Mouse (Mus musculus) stomach, postnatal 0 days (tissue): ENCODE measurements around the gene Cers6. TPM values are rescaled to one million over a fixed set of nuclear protein-coding genes. Genes with fewer than 3 reads are reported as not detected.

Experiments
- ATAC-seq: fragments of 200-750 bp; cut with Nextera tagmentation; 2 replicates; pipeline ENCODE4 v1.8.0; 2017; ENCODE audit not compliant: low FRiP score, low TSS enrichment
- DNase-seq: peaks from one replicate; pipeline ENCODE4 v3.0.0-alpha.2; 2016; ENCODE audit warnings: low spot score
- H3K27ac ChIP-seq: fragments of 300-500 bp; sonication (generic); replicated peaks from 2 replicates; pipeline ENCODE4 v1.5.1; 2014; ENCODE audit warnings: mild to moderate bottlenecking, control low read depth
- H3K27me3 ChIP-seq: fragments of 300-500 bp; sonication (generic); 2 replicates; pipeline ENCODE4 v1.6.1; 2014; ENCODE audit warnings: low read length; ENCODE audit not compliant: control insufficient read depth, insufficient read depth
- H3K36me3 ChIP-seq: fragments of 300-500 bp; sonication (generic); 2 replicates; pipeline ENCODE4 v1.6.1; 2014; ENCODE audit warnings: low read length, mixed read lengths; ENCODE audit not compliant: control insufficient read depth, insufficient read depth
- H3K4me1 ChIP-seq: fragments of 300-500 bp; sonication (generic); replicated peaks from 2 replicates; pipeline ENCODE4 v1.6.1; 2014; ENCODE audit warnings: antibody characterized with exemption; ENCODE audit not compliant: control insufficient read depth, insufficient read depth
- H3K4me2 ChIP-seq: fragments of 300-500 bp; sonication (generic); replicated peaks from 2 replicates; pipeline ENCODE4 v1.6.1; 2014; ENCODE audit warnings: low read depth, mild to moderate bottlenecking, control low read depth, moderate library complexity
- H3K4me3 ChIP-seq: fragments of 300-500 bp; sonication (generic); 2 replicates; pipeline ENCODE4 v1.5.1; 2014; ENCODE audit warnings: low read depth, low read length, control low read depth
- H3K9ac ChIP-seq: fragments of 300-500 bp; sonication (generic); 2 replicates; pipeline ENCODE4 v1.6.1; 2014; ENCODE audit warnings: mild to moderate bottlenecking, low read length, control low read depth, mixed read lengths
- H3K9me3 ChIP-seq: fragments of 300-500 bp; sonication (generic); 2 replicates; pipeline ENCODE4 v1.6.1; 2016; ENCODE audit warnings: low read length; ENCODE audit not compliant: control insufficient read depth
- CTCF ChIP-seq: IDR thresholded peaks from 2 replicates; pipeline ENCODE4 v1.5.1; 2016; ENCODE audit warnings: antibody characterized with exemption, low read depth, mild to moderate bottlenecking, moderate library complexity
- EP300 ChIP-seq: optimal IDR thresholded peaks from 2 replicates; pipeline ENCODE3; 2016; ENCODE audit warnings: antibody characterized with exemption
- WGBS: fragments of 180-500 bp; shearing (Covaris S2); extraction: QIAGEN DNeasy Blood & Tissue Kit; methylation state at CpG from one replicate; pipeline ENCODE4 v1.1.7; 2014; 5-methylcytosine and 5-hydroxymethylcytosine counted together
- polyA plus RNA-seq: library from polyadenylated mRNA; unstranded; fragments of >200 nt; fragmentation: Nextera tagmentation; extraction: Ambion mirVana; gene quantifications from 2 replicates; pipeline ENCODE4 v1.2.1, GENCODE M21; 2015

The Cers6 gene
- polyA plus RNA-seq, 1 experiment from 2014 or later = 8.0 TPM

GRCm38 (mm10) chr2:68844530-68844929, 16.7 kb upstream of the Cers6 start:
- H3K4me3 ChIP-seq = no peak overlapping the region
- H3K4me2 ChIP-seq = no peak overlapping the region
- no peak overlapping the region for H3K27ac ChIP-seq
- ATAC-seq = no peak
- no peak for TF ChIP-seq EP300
- no peak for TF ChIP-seq CTCF
- no peak for DNase-seq
- H3K4me1 ChIP-seq = no peaks in the 10 kb centered on the region
- H3K27me3 ChIP-seq = no peaks in the 10 kb centered on the region
- H3K9me3 ChIP-seq = no peaks in the 10 kb centered on the region
- no peaks in the 10 kb centered on the region for H3K36me3 ChIP-seq
- 82% methylated on average over 2 of the region's 2 CpGs for WGBS
- no peak overlapping the region for H3K9ac ChIP-seq

- WGBS = 51% methylated on average over 13 of the region's 13 CpGs
- Histone ChIP-seq H3K4me1 (no peaks in the 10 kb centered on the region), H3K27me3 (no peaks in the 10 kb centered on the region), H3K9ac (no peak overlapping the region), H3K27ac (0 out of 2 replicates have a peak overlapping the region, but pooled peaks have one; percentile 13), H3K4me3 (no peak overlapping the region), H3K9me3 (no peaks in the 10 kb centered on the region), H3K36me3 (no peaks in the 10 kb centered on the region), H3K4me2 (no peak overlapping the region)
- ATAC-seq (peak; percentile 81), DNase-seq (peak; percentile 43)
- TF ChIP-seq EP300 (no peak), CTCF (no peak)
Observed at GRCm38 (mm10) chr2:68845002-68845740, 16.1 kb upstream of the Cers6 start.

GRCm38 (mm10) chr2:68860391-68860790, 850 bp upstream of the Cers6 start:
- Histone ChIP-seq H3K4me1 (peaks cover 2% of the 10 kb centered on the region; the same call in 1 of the 2 replicates), H3K27me3 (no peaks in the 10 kb centered on the region), H3K9ac (no peak overlapping the region), H3K4me2 (peak overlapping the region; percentile 99; the same call in 1 of the 2 replicates), H3K4me3 (no peak overlapping the region), H3K36me3 (no peaks in the 10 kb centered on the region), H3K27ac (no peak overlapping the region), H3K9me3 (no peaks in the 10 kb centered on the region)
- WGBS = 61% methylated on average over 2 of the region's 2 CpGs
- TF ChIP-seq EP300 (no peak), CTCF (no peak)
- ATAC-seq (no peak), DNase-seq (no peak)

GRCm38 (mm10) chr2:68861721-68862463, 651 bp downstream of the Cers6 start:
- ATAC-seq = peak; percentile 53
- Histone ChIP-seq H3K4me3 (peak overlapping the region; percentile 89), H3K9ac (peak overlapping the region; percentile 80), H3K36me3 (no peaks in the 10 kb centered on the region), H3K9me3 (no peaks in the 10 kb centered on the region), H3K4me2 (peak overlapping the region; percentile 99), H3K4me1 (peaks cover 2% of the 10 kb centered on the region; the same call in 1 of the 2 replicates), H3K27me3 (no peaks in the 10 kb centered on the region), H3K27ac (peak overlapping the region; percentile 76)
- peak; percentile 69 for DNase-seq
- TF ChIP-seq CTCF (no peak), EP300 (no peak)
- under 1% methylated on average over 64 of the region's 64 CpGs for WGBS

- 4% methylated on average over 15 of the region's 15 CpGs for WGBS
- Histone ChIP-seq H3K27me3 (no peaks in the 10 kb centered on the region), H3K36me3 (no peaks in the 10 kb centered on the region), H3K9ac (peak overlapping the region; percentile 80), H3K4me2 (peak overlapping the region; percentile 99), H3K27ac (peak overlapping the region; percentile 76; the same call in 1 of the 2 replicates), H3K9me3 (no peaks in the 10 kb centered on the region), H3K4me1 (peaks cover 2% of the 10 kb centered on the region; the same call in 1 of the 2 replicates), H3K4me3 (peak overlapping the region; percentile 89)
- no peak for DNase-seq
- ATAC-seq = no peak
- TF ChIP-seq CTCF = no peak
- TF ChIP-seq EP300 = no peak
Observed at GRCm38 (mm10) chr2:68862464-68863266, 1.4 kb downstream of the Cers6 start.
